Mouse (Mus musculus) layer of hippocampus, adult 9-10 months (tissue): ENCODE results near the gene Wrb.
A peak's percentile ranks its signal among the peaks of the same experiment; 100 is the strongest.
"Not testable (repeated sequence)": the region's sequence is repeated elsewhere in the genome, so short reads cannot be mapped to it uniquely, and the experiment has no call there.

Experiments used
- DNase-seq: peaks from one replicate; pipeline ENCODE4 v3.0.0; 2022; ENCODE audit warnings: low spot score

Gene Wrb

GRCm38 (mm10) chr16:96145110-96145800 lies at the start of gene Wrb:
TSS of gene Wrb (plus strand) at chr16:96145407.
- peak; percentile 100 for DNase-seq

DNA sequence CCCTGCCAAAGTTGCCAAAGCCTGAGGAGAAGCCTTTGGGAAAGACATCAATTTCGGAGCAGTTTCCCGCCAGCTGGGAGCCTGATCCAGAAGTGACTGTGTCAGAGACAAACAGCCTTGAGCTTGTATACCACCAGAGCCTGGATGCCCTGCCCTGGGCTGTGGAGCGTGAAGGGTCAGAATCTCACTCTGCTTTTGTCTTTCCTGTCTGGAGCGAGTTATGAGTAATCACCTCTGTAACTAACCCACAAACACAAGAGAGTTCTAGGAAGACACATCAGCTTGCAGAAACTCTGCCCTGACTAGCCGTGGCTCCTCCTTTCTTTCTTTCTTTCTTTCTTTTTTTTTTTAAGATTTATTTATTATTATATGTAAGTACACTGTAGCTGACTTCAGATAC lies 49.2 kb upstream of the Wrb start:
- DNase-seq, result no peak

DNA sequence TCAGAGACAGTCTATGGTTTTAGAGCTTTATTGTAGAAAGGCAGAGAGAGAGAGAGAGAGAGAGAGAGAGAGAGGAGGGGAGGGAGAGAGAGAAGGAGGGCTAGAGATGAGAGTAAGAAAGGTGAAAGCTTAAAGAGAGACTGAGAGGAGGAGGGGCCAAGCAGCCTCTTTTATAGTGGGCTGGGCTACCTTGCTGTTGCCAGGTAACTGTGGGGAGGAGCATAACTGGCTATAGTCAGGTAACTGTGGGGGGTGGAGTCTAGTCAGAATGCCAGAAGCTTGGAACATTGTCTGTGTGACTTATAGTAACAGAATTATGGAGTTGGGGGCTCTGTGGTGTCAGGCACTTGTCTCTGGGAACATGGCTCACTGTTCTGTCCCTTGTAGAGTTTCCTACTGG lies 47.4 kb upstream of the Wrb start:
- DNase-seq, result not testable (repeated sequence)

- DNase-seq, result no peak
Observed at GRCm38 (mm10) chr16:96103036-96103435, 42.2 kb upstream of the Wrb start.

- DNase-seq, result no peak
Observed at GRCm38 (mm10) chr16:96109673-96110072, 35.5 kb upstream of the Wrb start.

DNA sequence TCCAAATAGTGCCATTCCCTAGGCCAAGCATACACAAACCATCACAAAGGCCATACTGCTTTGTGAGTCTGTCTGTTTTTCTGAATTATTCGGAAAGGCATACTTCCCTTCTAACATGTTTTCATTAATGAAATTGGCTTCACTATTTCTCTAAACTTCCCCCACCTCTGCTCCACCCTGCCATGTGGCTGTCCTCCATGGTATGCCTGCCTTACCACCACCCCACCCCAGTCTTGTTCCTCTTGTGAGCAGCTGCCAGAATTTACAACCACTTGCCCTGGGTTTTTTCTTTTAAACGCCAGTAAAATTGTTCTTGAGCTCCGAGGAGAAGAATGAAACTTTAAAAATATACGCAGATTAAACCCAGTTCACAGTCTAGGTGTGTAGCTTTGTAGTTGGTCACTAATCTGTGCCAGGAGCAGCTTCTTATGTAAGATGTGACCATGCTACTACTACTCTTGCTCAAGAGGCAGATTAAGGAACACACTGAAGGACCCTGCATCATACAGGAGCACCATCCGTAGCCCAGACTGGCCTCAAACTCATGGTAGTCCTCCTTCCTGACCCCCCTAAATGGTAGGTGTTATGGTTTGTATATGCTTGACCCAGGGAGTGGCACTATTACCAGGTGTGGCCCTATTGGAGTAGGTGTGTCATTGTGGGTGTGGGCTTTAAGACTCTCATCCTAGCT lies 34.4 kb upstream of the Wrb start:
- DNase-seq, result no peak

GRCm38 (mm10) chr16:96112769-96113168 lies 32.4 kb upstream of the Wrb start:
- DNase-seq, result no peak

GRCm38 (mm10) chr16:96114729-96115128 lies 30.5 kb upstream of the Wrb start:
- no peak for DNase-seq

DNA sequence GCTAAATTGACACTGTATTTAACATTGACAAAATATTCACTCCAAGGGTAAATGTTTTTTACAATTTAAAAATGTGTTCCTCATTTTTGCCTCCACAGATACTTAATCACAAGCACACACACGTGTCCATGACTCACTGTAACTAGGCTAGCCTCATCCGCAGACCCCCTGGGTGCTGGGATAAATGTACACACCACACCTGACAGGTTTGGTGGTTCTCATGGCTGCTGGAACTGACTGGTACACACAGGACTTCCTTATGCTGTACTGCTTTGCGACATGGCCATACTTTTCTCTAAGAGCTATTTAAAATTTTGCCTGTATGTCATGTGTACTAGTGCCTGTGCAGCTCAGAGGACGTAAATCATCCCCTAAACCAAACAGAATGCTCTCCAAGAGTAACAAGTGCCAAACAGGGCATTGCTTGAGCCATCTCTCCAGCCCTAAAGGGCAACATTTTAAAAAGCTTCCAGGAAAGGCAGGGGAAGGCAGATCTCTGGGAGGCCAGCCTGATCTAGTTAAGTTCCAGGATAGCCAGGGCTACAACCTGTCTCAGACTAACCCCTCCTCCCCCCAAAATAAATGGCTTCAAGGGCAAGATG lies 25.1 kb upstream of the Wrb start:
- DNase-seq, result no peak

- no peak for DNase-seq
Observed at GRCm38 (mm10) chr16:96126684-96127171, 18.5 kb upstream of the Wrb start.

GRCm38 (mm10) chr16:96127288-96127656 lies 17.9 kb upstream of the Wrb start:
- no peak for DNase-seq

DNA sequence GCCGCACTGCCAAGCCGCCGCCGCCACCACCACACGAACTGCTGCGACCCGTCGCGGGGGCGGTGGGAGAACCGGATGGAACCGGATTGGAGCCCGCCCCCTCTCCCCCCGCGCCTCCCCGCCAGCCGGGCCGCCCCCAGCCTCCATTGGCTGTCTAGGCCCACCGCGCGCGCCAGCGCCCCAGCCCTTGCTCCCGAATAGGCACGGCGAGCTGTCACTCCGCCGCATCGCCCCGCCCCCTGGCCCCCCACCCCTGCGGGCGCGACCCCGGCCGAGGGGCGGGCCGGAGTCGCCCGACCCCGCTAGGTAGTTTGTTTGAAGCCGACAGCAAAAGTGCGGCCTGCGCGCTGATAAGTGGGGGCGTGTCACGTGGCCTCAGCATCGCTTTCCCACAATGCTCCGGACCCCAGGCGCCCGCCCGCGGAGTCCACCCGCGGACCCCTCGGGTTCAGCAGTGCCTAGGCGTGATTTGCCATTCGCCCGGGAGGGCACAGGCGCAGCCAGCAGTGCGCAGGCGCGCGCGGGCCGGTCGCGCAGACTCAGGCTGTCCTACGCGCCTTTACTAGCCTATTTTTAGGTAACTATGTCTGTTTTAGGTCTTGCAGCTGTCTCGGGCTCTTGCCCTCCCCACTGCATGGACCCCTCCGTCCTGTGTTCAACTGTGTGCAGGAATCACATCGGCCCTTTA lies 17.4 kb upstream of the Wrb start, which contains the start of gene Hmgn1:
Gene Hmgn1 (minus strand): TSS at position 73 of the 688 bp plus-strand sequence.
- DNase-seq, result peak; percentile 90

- DNase-seq, result no peak
Observed at GRCm38 (mm10) chr16:96128466-96128865, 16.7 kb upstream of the Wrb start.

DNA sequence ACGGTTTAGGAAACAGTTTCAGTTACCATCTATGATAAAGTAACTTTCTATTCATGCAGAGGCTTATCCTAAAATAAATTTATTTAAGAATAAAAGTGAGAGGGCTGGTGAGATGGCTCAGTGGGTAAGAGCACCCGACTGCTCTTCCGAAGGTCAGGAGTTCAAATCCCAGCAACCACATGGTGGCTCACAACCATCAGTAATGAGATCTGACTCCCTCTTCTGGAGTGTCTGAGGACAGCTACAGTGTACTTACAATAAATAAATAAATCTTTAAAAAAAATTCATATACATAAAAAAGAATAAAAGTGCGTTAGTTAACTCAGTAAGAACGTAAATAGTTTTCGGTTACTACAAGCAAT lies 478 bp upstream of the Wrb start:
- not testable (repeated sequence) for DNase-seq

DNA sequence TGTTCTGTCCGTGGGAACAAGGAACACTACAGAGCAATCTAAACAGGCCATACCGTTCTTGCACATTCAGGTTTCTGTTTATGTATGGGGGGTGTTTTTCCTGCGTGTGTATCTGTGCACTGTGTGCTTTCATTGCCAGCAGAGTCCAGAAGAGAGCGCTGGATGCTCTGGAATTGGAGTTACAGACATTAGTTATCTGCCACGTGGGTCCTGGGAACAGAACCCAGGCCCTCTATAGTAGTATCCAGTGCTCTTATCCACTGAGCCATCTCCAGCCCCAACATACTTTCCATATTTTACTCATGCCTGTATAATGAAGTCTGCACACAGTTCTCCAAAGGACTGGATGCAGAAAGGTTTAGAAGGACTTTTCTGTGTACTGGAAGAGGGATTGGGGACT lies 607 bp downstream of the Wrb start:
- no peak for DNase-seq

- DNase-seq, result no peak
Observed at GRCm38 (mm10) chr16:96148834-96149233, 3.6 kb downstream of the Wrb start.

- DNase-seq, result no peak
Observed at GRCm38 (mm10) chr16:96149311-96149710, 4.1 kb downstream of the Wrb start.

GRCm38 (mm10) chr16:96150995-96151394 lies 5.8 kb downstream of the Wrb start:
- DNase-seq, result no peak

- no peak for DNase-seq
Observed at GRCm38 (mm10) chr16:96151551-96151950, 6.3 kb downstream of the Wrb start.

DNA sequence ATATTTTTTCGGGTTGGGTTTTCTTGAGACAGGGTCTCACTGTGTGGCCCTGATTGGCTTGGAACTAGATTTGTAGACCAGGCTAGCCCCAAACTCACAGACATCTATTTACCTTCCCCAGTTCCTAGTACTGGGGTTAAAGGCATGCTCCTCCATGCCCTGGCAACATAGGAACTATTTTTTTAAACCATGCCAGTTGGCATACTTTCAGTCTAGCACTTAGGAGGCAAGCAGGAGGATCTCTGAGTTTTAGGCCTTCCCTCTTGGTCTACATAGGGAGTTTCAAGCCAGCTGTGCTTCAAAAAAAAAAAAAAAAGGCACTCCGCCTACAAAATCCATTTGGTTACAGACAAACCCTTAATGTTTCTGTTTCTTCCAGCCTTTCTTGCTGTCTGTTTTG lies 9.3 kb downstream of the Wrb start:
- no peak for DNase-seq

GRCm38 (mm10) chr16:96156019-96156418 lies 10.8 kb downstream of the Wrb start:
- DNase-seq, result peak; percentile 56

DNA sequence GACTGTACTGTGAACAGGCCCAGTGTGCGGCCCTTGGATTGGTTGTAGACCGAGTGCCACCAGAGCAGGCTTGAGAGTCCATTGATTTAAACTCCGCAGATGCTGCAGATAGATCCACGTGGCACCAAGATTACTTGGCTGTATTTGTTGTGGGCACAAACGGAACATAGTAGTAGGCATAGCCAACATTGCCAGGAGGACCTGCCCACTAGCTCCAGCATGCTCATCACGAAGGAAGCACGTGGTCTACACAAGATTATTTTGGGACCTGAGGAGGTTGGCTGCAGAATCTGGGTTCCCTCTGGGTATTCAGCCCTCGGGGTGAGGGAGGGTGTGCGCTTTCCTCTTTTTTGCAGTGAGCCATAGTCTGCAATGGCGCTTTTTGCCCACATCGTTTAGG lies 12.0 kb downstream of the Wrb start:
- DNase-seq, result no peak
